Comparison of ENCODE assay signal across 21 mouse cellular contexts in the genomic region with DNA sequence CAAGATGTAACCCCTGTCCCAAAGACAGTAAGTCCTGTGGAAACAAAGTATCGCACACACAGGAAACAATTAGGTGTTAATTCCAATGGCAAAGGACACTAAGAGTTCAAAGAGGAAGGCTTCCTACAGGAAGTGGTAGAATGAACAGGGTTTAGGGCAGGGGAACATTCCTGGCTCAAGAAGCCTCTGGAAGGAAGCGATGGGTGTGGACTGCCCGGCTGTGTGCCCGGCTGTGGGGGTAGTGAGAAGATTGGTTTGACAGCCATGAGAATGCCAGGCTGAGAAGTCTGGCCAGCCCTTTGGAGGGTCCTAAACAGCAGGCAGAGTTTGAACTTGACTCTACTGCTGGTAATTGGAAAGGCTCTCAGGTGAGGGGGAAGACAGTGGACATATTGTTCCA. TPM values are rescaled to one million over a fixed set of nuclear protein-coding genes. Genes with fewer than 3 reads are reported as not detected.
A peak's percentile ranks its signal among the peaks of the same experiment; 100 is the strongest.
DNase-seq lines count a peak whose midpoint lies in the region; ATAC-seq lines count a peak whose summit lies in the region.
"Had no signal": no experiment of that assay in that cellular context is flagged by ENCODE, and none has a peak within 500 bp of the region (broad histone marks: within the 10 kb centered on the region; RNA-seq: fewer than 3 reads in every experiment).

No protein-coding gene starts in this region.

- no peak overlapping the region for H3K9ac ChIP-seq in embryonic facial prominence, embryonic 15.5 days
- no peak overlapping the region for H3K9ac ChIP-seq in liver, embryonic 11.5 days (ENCODE audit: low read depth, low read length)
- H3K9ac ChIP-seq: embryonic facial prominence, embryonic 12.5 days; forebrain, embryonic 15.5 days; heart, embryonic 15.5 days; hindbrain, embryonic 14.5 days had no signal

- peaks cover 100% of the 10 kb centered on the region for H3K36me3 ChIP-seq in embryonic facial prominence, embryonic 15.5 days
- H3K36me3 ChIP-seq in liver, embryonic 11.5 days (ENCODE audit: control insufficient read depth, insufficient read depth, low read length), result peaks cover 9% of the 10 kb centered on the region; the same call in 1 of the 2 replicates

- no peak overlapping the region for H3K4me3 ChIP-seq in embryonic facial prominence, embryonic 15.5 days (replicated peaks)
- H3K4me3 ChIP-seq in liver, embryonic 11.5 days (ENCODE audit: low read depth, low read length), result no peak overlapping the region
- H3K4me3 ChIP-seq: embryonic facial prominence, embryonic 12.5 days; erythroblast, embryonic 14.5 days; forebrain, embryonic 15.5 days; heart, embryonic 10.5 days; heart, embryonic 15.5 days; hindbrain, embryonic 10.5 days had no signal

- H3K27ac ChIP-seq in embryonic facial prominence, embryonic 15.5 days (replicated peaks), result peak overlapping the region; percentile 36
- no peak overlapping the region for H3K27ac ChIP-seq in liver, embryonic 11.5 days (ENCODE audit: low read depth, low read length)
- H3K27ac ChIP-seq: embryonic facial prominence, embryonic 12.5 days; forebrain, embryonic 15.5 days; heart, embryonic 10.5 days; heart, embryonic 15.5 days; hindbrain, embryonic 10.5 days; hindbrain, embryonic 14.5 days had no signal

- intact Hi-C loops in left cerebral cortex, postnatal 4 days (cut with DNase I), result loop anchor here (10.0 kb wide), 1 partner anchor 95 kb away; no protein-coding TSS in a partner anchor

- peaks cover 53% of the 10 kb centered on the region for H3K4me1 ChIP-seq in embryonic facial prominence, embryonic 15.5 days
- H3K4me1 ChIP-seq in liver, embryonic 11.5 days (replicated peaks; ENCODE audit: control insufficient read depth, insufficient read depth, low read length), result peaks cover 19% of the 10 kb centered on the region

- WGBS in embryonic facial prominence, embryonic 15.5 days, result 68% methylated on average over 4 of the region's 4 CpGs
- 50% methylated on average over 4 of the region's 4 CpGs for WGBS in liver, embryonic 11.5 days

- peak; percentile 36 for DNase-seq in left cerebral cortex, postnatal 4 days
- no peak for DNase-seq in left cerebral cortex, adult 9 months (ENCODE audit: low spot score in 2 of 2)
- DNase-seq in lung, postnatal 14 days, result peak; percentile 35
- no peak for DNase-seq in right cerebral cortex, adult 2 months (ENCODE audit: low spot score in 2 of 2)
- no peak for DNase-seq in liver, embryonic 11.5 days (ENCODE audit: low spot score)
- DNase-seq: adrenal gland, adult 2 months; adrenal gland, postnatal 25 days; cerebellum, adult 18-20 months; cerebellum, adult 9-11 months; embryo, embryonic 11 days; heart, adult 18-20 months; heart, postnatal 14 days had no signal

- no peaks in the 10 kb centered on the region for H3K9me3 ChIP-seq in embryonic facial prominence, embryonic 15.5 days (replicated peaks)
- H3K9me3 ChIP-seq in liver, embryonic 11.5 days (ENCODE audit: control insufficient read depth, low read length), result no peaks in the 10 kb centered on the region
- H3K9me3 ChIP-seq: embryonic facial prominence, embryonic 12.5 days; forebrain, embryonic 15.5 days; heart, embryonic 10.5 days; heart, embryonic 15.5 days; hindbrain, embryonic 10.5 days had no signal

- no peaks in the 10 kb centered on the region for H3K27me3 ChIP-seq in embryonic facial prominence, embryonic 15.5 days
- H3K27me3 ChIP-seq in liver, embryonic 11.5 days (replicated peaks; ENCODE audit: control insufficient read depth, insufficient read depth, low read length), result no peaks in the 10 kb centered on the region
- H3K27me3 ChIP-seq: embryonic facial prominence, embryonic 12.5 days; forebrain, embryonic 15.5 days; heart, embryonic 15.5 days had no signal

- no peak overlapping the region for H3K4me2 ChIP-seq in embryonic facial prominence, embryonic 15.5 days (replicated peaks)
- no peak overlapping the region for H3K4me2 ChIP-seq in liver, embryonic 11.5 days
- H3K4me2 ChIP-seq: embryonic facial prominence, embryonic 12.5 days; forebrain, embryonic 15.5 days; heart, embryonic 15.5 days; hindbrain, embryonic 14.5 days had no signal

- ATAC-seq in embryonic facial prominence, embryonic 15.5 days (ENCODE audit: insufficient number of reproducible peaks, low FRiP score, low TSS enrichment, low read depth), result no peak
- ATAC-seq in liver, embryonic 11.5 days (replicated peaks; ENCODE audit: low FRiP score), result no peak
- ATAC-seq: forebrain, embryonic 15.5 days had no signal

RNA-seq across cellular contexts. Expression of gene Ephb3, which starts 15.1 kb away (rescaled TPM):
- 10 to 100 TPM; 18.8 to 19.8 TPM for total RNA-seq in left cerebral cortex, postnatal 4 days (2021)
- 50.7 and 53.3 TPM in 2 replicates for polyA plus RNA-seq in embryonic facial prominence, embryonic 15.5 days (2015; fragmentation: Nextera tagmentation; extraction: Ambion mirVana)
- 6.0 and 6.6 TPM in 2 replicates for polyA plus RNA-seq in liver, embryonic 11.5 days (2014; fragmentation: Nextera tagmentation; extraction: Ambion mirVana)
- total RNA-seq: common myeloid progenitor, adult 5-6 weeks had no signal
- polyA plus RNA-seq: erythroblast, embryonic 14.5 days had no signal

Comparison
In these comparisons a context has a peak if more than half of its experiments do, and no peak if none do; other contexts are left out.
1. DNase-seq: peak in left cerebral cortex, postnatal 4 days (single experiment) and lung, postnatal 14 days (single experiment); none in left cerebral cortex, adult 9 months (0 of 2), right cerebral cortex, adult 2 months (0 of 2) and liver, embryonic 11.5 days (single experiment).